Mouse (Mus musculus) layer of hippocampus, adult 9-10 months (tissue): Measurements from ENCODE around the gene Mas1.

ENCODE experiments used
- DNase-seq: peaks from one replicate; pipeline ENCODE4 v3.0.0; 2022; ENCODE audit warnings: low spot score

Gene Mas1

DNA sequence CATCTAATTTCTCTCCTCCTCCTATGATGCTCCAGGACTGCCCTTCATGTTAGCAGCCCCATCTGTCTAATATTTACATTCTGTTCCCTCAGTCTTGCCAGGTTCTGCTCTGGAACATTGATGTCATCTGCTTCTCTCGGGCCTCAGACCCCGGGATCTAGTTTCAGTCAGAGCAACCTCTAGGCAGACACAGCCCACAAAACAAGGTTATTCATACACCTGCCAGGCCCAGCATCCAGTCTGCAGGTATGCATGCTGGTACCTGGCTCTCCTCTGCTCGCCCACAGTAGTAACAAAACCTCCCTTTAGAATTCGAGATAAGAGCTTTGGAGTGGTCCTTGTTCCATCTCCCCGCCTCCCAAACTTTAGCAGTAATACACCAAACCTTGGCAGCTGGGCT is 37.6 kb downstream of the Mas1 start:
- DNase-seq, result no peak

DNA sequence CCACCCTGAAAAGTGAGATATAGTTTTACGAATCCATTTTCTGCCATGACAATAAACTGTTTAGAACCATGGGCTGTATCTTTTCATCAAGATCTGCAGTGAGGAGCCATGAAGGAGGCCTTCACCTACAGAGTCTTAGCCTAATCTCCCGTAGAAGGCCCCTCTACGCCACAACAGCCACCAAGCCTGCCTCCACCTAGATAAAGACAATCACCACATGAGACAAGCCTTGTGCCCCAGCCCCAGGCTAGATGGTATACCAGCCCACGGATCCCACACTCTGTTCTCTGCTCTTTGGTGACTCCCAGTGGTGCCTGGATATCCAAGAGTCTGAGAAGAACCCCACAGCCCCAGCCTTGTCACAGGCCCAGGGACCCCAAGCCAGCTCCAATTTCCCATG is 52.1 kb downstream of the Mas1 start:
- no peak for DNase-seq

DNA sequence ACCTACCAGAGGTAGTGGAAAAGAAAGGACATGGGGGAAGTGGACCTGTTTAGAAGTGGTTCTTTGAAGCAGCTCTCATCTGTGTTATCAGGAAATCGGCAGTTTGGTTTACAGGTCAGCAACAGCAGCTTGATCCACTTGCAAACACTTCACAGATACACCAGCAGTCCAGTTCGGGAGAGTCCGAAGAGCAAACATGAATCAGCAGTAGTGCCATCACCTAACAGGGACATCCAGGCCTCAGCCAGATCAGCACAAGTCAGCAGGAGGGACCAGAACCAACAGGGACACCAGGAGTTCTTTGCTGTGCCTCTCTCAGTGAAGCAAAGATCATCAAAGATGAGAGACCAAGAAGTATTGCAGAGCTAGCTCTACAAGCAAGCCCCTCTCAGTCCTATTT is 53.4 kb downstream of the Mas1 start:
- DNase-seq, result no peak

DNA sequence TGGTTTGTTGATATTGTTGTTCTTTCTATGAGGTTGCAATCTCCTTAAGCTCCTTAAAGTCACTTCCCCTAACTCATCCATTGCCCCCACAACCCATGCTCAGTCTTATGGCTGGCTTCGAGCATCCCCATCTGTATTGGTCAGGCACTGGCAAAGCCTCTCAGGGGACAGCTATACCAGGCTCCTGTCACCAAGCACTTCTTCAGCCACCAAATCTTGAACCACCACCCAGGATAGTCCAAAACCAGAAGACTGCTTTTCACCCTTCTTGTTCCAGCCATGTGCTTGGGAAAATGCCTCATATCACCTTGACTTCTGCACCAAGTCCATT is 57.0 kb downstream of the Mas1 start:
- DNase-seq, result no peak

DNA sequence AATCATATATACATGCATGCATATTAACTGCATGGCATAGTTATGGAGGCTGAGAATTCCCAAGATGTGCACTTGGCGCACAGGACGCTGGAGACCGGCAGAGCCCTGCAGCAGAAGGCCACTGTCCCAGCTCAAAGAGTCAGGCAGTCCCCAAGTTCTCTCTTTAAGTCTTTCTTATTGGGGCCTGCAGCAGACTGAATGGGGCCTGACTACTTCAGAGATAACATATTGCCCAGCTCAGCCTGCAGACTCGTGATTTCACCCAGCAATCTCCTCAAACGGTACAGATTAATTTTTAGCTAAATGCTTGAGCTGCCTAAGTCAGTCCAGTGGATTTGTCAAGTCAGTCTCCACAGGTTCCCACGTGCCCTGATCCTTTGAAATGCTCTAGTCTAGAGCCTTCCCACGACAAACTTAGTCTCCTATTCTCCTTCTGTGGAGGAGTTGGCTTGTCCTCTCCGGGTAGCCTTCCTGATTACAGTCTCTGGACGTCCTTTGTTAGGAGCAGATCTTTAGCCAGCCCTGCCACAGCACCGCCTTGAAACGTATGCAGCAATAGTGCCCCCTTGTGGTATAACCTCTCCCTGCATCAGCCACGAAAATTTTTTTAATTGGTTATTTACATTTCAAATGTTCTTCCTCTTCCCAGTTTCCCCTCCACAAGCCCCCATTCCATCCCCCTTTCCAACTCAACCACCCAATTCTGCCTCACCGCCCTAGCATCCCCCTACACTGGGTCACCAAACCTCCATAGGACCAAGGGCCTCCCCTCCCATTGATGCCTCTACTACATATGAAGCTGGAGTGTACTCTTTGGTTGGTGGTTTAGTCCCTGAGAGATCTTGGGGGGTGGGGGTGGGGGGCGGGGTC is 57.6 kb downstream of the Mas1 start:
- DNase-seq, result peak; percentile 83

DNA sequence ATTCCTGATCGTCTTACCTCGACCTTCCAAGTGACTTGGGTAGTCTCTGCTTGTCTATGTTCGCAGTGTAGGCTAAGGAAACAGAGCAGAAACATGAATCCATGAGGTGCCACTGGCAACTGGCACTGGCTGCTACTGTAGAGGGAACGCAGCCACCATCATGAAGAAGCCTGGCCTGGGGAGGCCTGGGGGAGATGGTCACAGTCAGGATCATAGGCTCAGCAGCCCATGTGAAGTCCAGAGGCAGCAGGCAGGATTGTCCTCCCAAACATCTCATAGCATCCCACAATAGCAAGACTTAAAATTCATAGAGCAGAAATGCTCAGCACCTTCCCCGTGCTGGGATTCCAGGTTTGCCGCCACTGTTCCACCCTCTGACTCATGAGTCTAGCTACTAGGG is 59.1 kb downstream of the Mas1 start:
- no peak for DNase-seq

DNA sequence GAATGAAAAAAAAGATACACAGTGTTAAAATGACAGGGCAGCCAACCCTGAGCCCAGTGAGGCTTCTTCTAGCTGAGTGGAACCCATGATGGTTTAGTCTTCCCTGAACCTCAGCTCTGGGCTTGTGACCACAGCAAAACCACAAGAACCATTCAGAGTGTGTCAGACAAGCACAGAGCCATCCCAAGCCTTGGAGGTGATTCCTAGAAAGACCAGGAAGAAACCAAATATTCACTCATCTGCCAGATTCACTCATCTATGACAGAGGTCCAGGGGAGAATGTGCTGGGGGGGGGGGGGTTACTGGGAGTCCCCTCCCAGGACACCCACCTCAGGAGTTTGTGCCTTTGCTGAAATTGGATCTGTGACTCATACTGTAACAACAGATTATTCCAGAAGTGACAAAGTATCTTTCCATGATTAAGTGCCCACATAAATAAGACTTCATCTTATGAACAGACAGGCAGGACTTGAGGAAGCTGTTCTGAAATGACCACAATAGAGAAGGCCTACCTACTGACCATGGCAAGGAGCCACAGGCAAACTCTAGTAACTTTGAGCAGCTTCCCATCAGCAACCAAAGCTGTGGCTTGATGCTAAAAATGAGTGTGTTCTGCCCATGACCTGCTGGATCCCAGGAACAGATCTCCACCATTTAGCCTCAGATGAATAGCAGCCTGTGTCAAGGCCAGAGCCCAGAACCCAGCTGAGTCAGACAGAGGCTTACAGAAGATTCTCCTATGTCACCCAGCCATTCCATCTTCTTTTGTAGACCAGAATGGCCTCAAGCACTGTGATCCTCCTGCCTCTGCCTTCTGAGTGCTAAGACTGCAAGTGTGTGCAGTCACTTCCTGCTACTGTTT is 63.1 kb downstream of the Mas1 start:
- no peak for DNase-seq

DNA sequence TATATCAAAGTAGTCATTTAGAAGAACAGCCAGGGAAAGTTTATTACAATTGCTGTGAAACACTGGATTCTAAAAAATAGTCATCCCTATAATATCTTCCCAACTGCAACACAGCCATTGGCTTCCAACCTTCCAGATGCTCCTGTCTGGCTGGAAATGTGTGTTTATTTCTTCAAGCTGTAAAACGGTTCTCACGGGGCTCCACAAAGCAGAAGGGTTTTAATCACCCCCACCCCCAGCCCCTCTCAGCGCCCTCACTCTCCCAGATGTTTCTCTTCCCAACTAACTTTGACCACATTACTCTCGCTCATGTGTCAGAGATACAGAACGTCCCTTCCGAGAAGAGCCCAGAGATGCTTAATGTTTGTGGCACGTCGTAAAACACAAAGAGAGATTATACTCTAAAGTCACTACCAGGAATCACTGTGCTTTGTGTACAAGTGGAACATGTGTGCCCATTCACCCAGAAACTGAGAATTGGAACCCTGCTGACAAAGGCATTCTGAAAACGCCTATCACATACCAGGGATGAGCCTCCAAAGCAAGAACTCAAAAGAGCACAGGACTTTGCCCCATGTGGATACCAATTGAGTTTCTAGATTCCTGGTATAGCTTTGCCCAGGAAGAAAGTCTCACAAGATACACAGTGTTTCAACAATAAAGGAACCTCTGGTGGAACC is 65.9 kb downstream of the Mas1 start:
- no peak for DNase-seq

DNA sequence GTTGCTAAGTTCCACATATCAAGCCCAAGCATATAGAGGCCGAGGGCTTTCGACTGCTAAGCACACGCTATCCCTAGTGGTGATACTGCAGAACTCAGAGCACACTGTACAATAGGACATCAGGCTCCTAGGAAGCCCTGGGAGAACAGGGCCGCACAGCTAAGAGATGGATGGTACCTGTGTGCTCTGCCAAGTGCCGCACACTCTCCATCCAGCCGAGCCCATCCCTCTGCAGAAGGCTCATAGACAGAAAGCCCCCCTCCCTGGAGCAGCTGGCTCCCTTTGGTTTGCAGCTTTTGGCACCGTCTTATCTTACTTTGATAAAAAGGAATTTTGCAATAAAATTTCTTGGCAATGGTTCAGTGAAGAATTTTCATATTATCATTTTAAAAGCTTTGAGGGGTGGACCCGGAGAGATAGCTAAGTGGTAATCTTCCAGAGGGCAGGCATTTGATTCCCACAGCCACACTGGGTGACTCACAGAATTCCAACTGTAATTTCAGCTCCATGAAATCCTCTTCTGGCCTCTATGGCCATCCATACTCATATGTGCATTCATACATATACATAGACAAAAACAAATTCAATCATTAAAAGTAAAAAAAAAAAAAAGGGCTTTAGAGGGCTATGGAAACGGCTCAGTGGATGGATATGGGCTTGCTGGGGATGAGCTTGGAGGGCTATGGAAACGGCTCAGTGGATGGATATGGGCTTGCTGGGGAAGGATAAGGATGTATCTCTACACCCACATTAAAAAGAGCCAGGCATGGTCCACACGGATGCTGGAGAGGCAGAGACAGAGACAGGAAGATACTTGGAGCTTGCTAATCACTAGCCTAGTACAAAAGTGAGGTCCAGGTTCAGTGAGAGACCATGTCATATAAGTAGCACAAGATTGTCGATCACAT is 68.3 kb downstream of the Mas1 start:
- DNase-seq, result no peak

GRCm38 (mm10) chr17:12798571-12798970 is 69.4 kb downstream of the Mas1 start:
- no peak for DNase-seq

GRCm38 (mm10) chr17:12797427-12798029 is 70.4 kb downstream of the Mas1 start:
- no peak for DNase-seq

DNA sequence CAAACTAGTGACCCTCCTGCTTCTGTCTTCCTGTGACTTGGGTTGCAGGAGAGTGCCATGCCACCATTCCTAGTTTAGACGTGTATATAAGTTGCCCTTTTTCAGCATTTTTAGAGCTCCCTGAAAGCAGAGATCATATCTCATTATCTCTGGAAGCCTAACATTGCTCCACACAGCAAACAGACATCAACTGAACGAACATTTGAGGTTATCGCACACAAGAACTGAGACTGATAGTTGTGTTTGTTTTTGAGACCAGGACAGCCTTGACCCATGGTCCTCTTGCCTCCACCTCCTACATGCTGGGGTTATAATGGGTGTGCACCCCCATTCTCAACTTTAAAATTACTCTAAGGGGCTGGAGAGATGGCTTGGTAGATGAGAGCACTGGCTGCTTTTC is 71.3 kb downstream of the Mas1 start:
- no peak for DNase-seq

GRCm38 (mm10) chr17:12793660-12794406 is 74.1 kb downstream of the Mas1 start:
- DNase-seq, result no peak

DNA sequence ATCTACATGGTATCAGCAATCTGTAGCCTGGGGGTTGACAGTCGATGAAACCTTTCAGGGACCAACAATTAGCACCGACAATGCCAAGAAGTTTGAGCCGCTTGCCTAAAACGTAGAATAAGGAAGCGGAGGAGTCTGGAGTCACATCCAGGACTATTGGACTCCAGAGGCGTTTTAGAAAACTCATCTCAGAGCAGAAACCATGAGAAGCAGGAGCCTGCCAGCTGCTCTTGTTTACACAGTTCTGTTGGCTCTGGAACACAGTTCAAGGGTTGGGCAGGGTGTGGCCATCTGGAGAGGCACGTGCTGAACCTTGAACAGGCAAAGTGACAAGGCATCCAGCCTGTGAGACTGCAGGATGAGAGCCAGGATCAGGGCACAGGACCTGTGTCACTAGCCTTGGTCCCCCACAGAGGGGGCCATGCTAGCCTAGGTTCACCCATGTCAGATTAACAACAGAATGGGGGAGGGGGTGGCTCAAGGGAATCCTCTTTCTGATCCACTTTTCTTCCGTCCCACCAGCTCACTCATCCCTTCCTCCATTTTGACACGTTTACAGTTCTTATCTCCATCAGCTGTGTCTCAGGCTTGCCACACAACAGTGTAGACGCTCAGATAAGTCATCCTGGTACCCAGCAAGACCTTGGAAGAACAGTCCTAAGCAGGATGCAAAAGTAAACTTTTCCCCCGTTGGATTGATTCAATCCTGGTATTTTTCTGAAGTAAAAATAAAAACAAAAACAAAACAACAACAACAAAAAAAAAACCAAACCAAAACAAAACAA is 75.3 kb downstream of the Mas1 start:
- DNase-seq, result no peak

- DNase-seq, result no peak
Measured at GRCm38 (mm10) chr17:12791420-12791819, 76.5 kb downstream of the Mas1 start.

- no peak for DNase-seq
Measured at GRCm38 (mm10) chr17:12791079-12791406, 76.9 kb downstream of the Mas1 start.
